Mouse (Mus musculus) monocyte, adult 5-6 weeks (primary cell): ENCODE results near the gene Otp. TPM values are rescaled to one million over a fixed set of nuclear protein-coding genes. Genes with fewer than 3 reads are reported as not detected.

Experiments
- ATAC-seq: fragments of 153-309, 156-312 bp; replicated peaks from 2 replicates; pipeline ENCODE4 v1.8.0; 2017; ENCODE audit warnings: mild to moderate bottlenecking; ENCODE audit not compliant: low TSS enrichment, insufficient number of reproducible peaks, severe bottlenecking, poor library complexity, low FRiP score
- total RNA-seq: library from RNA; stranded (forward); fragments of 200-1000, 200-491, 200-594 nt; gene quantifications from 3 replicates; pipeline ENCODE4 v1.2.3, GENCODE M21; 2017

The Otp gene
- total RNA-seq = not detected in 3 replicates

- ATAC-seq = no peak
Observed at GRCm38 (mm10) chr13:94875396-94875880, at the start of gene Otp. Gene Otp, plus strand, starts transcription at chr13:94875602.

GRCm38 (mm10) chr13:94826389-94826788 lies 49.0 kb upstream of the Otp start:
- ATAC-seq = no peak

GRCm38 (mm10) chr13:94826986-94827385 lies 48.4 kb upstream of the Otp start:
- no peak for ATAC-seq

GRCm38 (mm10) chr13:94827847-94828246 lies 47.6 kb upstream of the Otp start:
- ATAC-seq = no peak

- peak; percentile 40; the same call in 1 of the 2 replicates for ATAC-seq
Observed at GRCm38 (mm10) chr13:94838047-94838720, 37.2 kb upstream of the Otp start.

GRCm38 (mm10) chr13:94838756-94839337 lies 36.6 kb upstream of the Otp start:
- ATAC-seq = no peak

GRCm38 (mm10) chr13:94843236-94843635 lies 32.2 kb upstream of the Otp start:
- ATAC-seq = no peak

GRCm38 (mm10) chr13:94847870-94848269 lies 27.5 kb upstream of the Otp start:
- no peak for ATAC-seq

GRCm38 (mm10) chr13:94849351-94849750 lies 26.1 kb upstream of the Otp start:
- ATAC-seq = no peak

- ATAC-seq = no peak
Observed at GRCm38 (mm10) chr13:94858016-94858575, 17.3 kb upstream of the Otp start.

GRCm38 (mm10) chr13:94859256-94859655 lies 16.1 kb upstream of the Otp start:
- no peak for ATAC-seq

GRCm38 (mm10) chr13:94862491-94863230 lies 12.7 kb upstream of the Otp start:
- no peak for ATAC-seq

- ATAC-seq = no peak
Observed at GRCm38 (mm10) chr13:94866906-94867305, 8.5 kb upstream of the Otp start.

- ATAC-seq = no peak
Observed at GRCm38 (mm10) chr13:94867772-94868171, 7.6 kb upstream of the Otp start.

- ATAC-seq = 0 out of 2 replicates have a peak, but pooled peaks have one; percentile 22
Observed at GRCm38 (mm10) chr13:94868478-94868950, 6.9 kb upstream of the Otp start.

- ATAC-seq = no peak
Observed at GRCm38 (mm10) chr13:94869541-94869940, 5.9 kb upstream of the Otp start.

- ATAC-seq = no peak
Observed at GRCm38 (mm10) chr13:94870071-94870460, 5.3 kb upstream of the Otp start.

GRCm38 (mm10) chr13:94870461-94871186 lies 4.8 kb upstream of the Otp start:
- ATAC-seq = no peak
